ENCODE assay signal across 8 mouse cellular contexts in genomic region chr15:79683707-79684465, GRCm38 (mm10). TPM values are rescaled to one million over a fixed set of nuclear protein-coding genes. Genes with fewer than 3 reads are reported as not detected.
DNase-seq lines count a peak whose midpoint lies in the region; ATAC-seq lines count a peak whose summit lies in the region.

No protein-coding gene starts in this region.

- H3K4me1 ChIP-seq in intestine, embryonic 15.5 days (replicated peaks) = peaks cover 43% of the 10 kb centered on the region
- peaks cover 41% of the 10 kb centered on the region for H3K4me1 ChIP-seq in neural tube, embryonic 14.5 days (ENCODE audit: control insufficient read depth, insufficient read depth, low read length)

- H3K27me3 ChIP-seq in intestine, embryonic 15.5 days (replicated peaks) = no peaks in the 10 kb centered on the region
- H3K27me3 ChIP-seq in neural tube, embryonic 14.5 days (ENCODE audit: control insufficient read depth, insufficient read depth, low read length) = no peaks in the 10 kb centered on the region

- no peak overlapping the region for H3K4me3 ChIP-seq in intestine, embryonic 15.5 days (replicated peaks)
- peak overlapping the region; percentile 13; the same call in 1 of the 2 replicates for H3K4me3 ChIP-seq in neural tube, embryonic 14.5 days (ENCODE audit: low read depth, low read length)

- DNase-seq in adrenal gland, adult 2 months = peak; percentile 66
- no peak for DNase-seq in adrenal gland, adult 8-10 months
- DNase-seq in right cerebral cortex, adult 2 months (ENCODE audit: low spot score in 2 of 2) = peak; percentile 67
- DNase-seq in right cerebral cortex, postnatal 14 days = no peak
- DNase-seq in cerebellum, adult 11-12 months = no peak
- DNase-seq in cerebellum, adult 18-20 months = no peak

- no peaks in the 10 kb centered on the region for H3K9me3 ChIP-seq in intestine, embryonic 15.5 days
- H3K9me3 ChIP-seq in neural tube, embryonic 14.5 days (ENCODE audit: control insufficient read depth, low read length) = no peaks in the 10 kb centered on the region

- no peak overlapping the region for H3K27ac ChIP-seq in intestine, embryonic 15.5 days
- H3K27ac ChIP-seq in neural tube, embryonic 14.5 days (ENCODE audit: low read depth, low read length) = no peak overlapping the region

- WGBS in intestine, embryonic 15.5 days = 55% methylated on average over 19 of the region's 19 CpGs
- 80% methylated on average over 19 of the region's 19 CpGs for WGBS in neural tube, embryonic 14.5 days

- 0 out of 2 replicates have a peak, but pooled peaks cover 3% of the 10 kb centered on the region for H3K36me3 ChIP-seq in intestine, embryonic 15.5 days
- no peaks in the 10 kb centered on the region for H3K36me3 ChIP-seq in neural tube, embryonic 14.5 days (ENCODE audit: control insufficient read depth, insufficient read depth, low read length)

- no peak overlapping the region for H3K9ac ChIP-seq in intestine, embryonic 15.5 days
- 0 out of 2 replicates have a peak overlapping the region, but pooled peaks have one; percentile 2 for H3K9ac ChIP-seq in neural tube, embryonic 14.5 days (replicated peaks; ENCODE audit: low read depth, low read length)

- H3K4me2 ChIP-seq in intestine, embryonic 15.5 days (replicated peaks) = peak overlapping the region; percentile 75
- H3K4me2 ChIP-seq in neural tube, embryonic 14.5 days (ENCODE audit: low read depth, low read length) = peak overlapping the region; percentile 71

- ATAC-seq in intestine, embryonic 15.5 days = no peak
- no peak for ATAC-seq in neural tube, embryonic 14.5 days (ENCODE audit: low read depth)

RNA-seq across cellular contexts. Expression of gene Josd1, which starts 3.8 kb away (rescaled TPM):
- 10 to 100 TPM; 29.1 to 30.1 TPM for total RNA-seq in adrenal gland, adult 2 months (2021)
- 33.8 and 38.2 TPM in 2 replicates for polyA plus RNA-seq in adrenal gland, adult 2 months (2012; rRNA removed)
- total RNA-seq in adrenal gland, adult 8-10 months (2022) = 10 to 100 TPM; 22.8 to 30.3 (median 25.0) TPM
- polyA plus RNA-seq in intestine, embryonic 15.5 days (2015; fragmentation: Nextera tagmentation; extraction: Ambion mirVana) = 18.7 and 19.4 TPM in 2 replicates
- 16.0 and 18.3 TPM in 2 replicates for polyA plus RNA-seq in neural tube, embryonic 14.5 days (2014; fragmentation: Nextera tagmentation; extraction: Ambion mirVana)

RNA-seq across cellular contexts. Expression of gene Gtpbp1, which starts 6.8 kb away (rescaled TPM):
- 10 to 100 TPM; 29.2 to 32.5 TPM for total RNA-seq in adrenal gland, adult 2 months (2021)
- polyA plus RNA-seq in adrenal gland, adult 2 months (2012; rRNA removed) = 26.4 and 29.8 TPM in 2 replicates
- total RNA-seq in adrenal gland, adult 8-10 months (2022) = 10 to 100 TPM; 27.2 to 43.1 (median 32.1) TPM
- 27.4 and 29.9 TPM in 2 replicates for polyA plus RNA-seq in intestine, embryonic 15.5 days (2015; fragmentation: Nextera tagmentation; extraction: Ambion mirVana)
- 37.5 and 41.2 TPM in 2 replicates for polyA plus RNA-seq in neural tube, embryonic 14.5 days (2014; fragmentation: Nextera tagmentation; extraction: Ambion mirVana)

RNA-seq across cellular contexts. Expression of gene Tomm22, which starts 13.2 kb away (rescaled TPM):
- 100 to 1,000 TPM in 1 of 2 experiments, 10 to 100 TPM in 1; 93.3 to 114 TPM for total RNA-seq in adrenal gland, adult 2 months (2021)
- polyA plus RNA-seq in adrenal gland, adult 2 months (2012; rRNA removed) = 11.0 and 13.7 TPM in 2 replicates
- 100 to 1,000 TPM in 2 of 4 experiments, 10 to 100 TPM in 2; 95.5 to 120 (median 105) TPM for total RNA-seq in adrenal gland, adult 8-10 months (2022)
- polyA plus RNA-seq in intestine, embryonic 15.5 days (2015; fragmentation: Nextera tagmentation; extraction: Ambion mirVana) = 261 and 272 TPM in 2 replicates
- 253 TPM in 2 replicates for polyA plus RNA-seq in neural tube, embryonic 14.5 days (2014; fragmentation: Nextera tagmentation; extraction: Ambion mirVana)

RNA-seq across cellular contexts. Expression of gene Cby1, which starts 24.9 kb away (rescaled TPM):
- total RNA-seq in adrenal gland, adult 2 months (2021) = 10 to 100 TPM; 14.0 to 26.9 TPM
- polyA plus RNA-seq in adrenal gland, adult 2 months (2012; rRNA removed) = 6.9 and 13.2 TPM in 2 replicates
- total RNA-seq in adrenal gland, adult 8-10 months (2022) = 10 to 100 TPM; 21.7 to 31.1 (median 24.9) TPM
- 37.6 and 39.0 TPM in 2 replicates for polyA plus RNA-seq in intestine, embryonic 15.5 days (2015; fragmentation: Nextera tagmentation; extraction: Ambion mirVana)
- 78.0 and 85.6 TPM in 2 replicates for polyA plus RNA-seq in neural tube, embryonic 14.5 days (2014; fragmentation: Nextera tagmentation; extraction: Ambion mirVana)

RNA-seq across cellular contexts. Expression of gene Fam227a, which starts 25.1 kb away (rescaled TPM):
- 1 to 10 TPM; 1.3 to 1.6 TPM for total RNA-seq in adrenal gland, adult 2 months (2021)
- 0.43 and 0.61 TPM in 2 replicates for polyA plus RNA-seq in adrenal gland, adult 2 months (2012; rRNA removed)
- 1 to 10 TPM; 2.8 to 6.2 (median 4.4) TPM for total RNA-seq in adrenal gland, adult 8-10 months (2022)
- polyA plus RNA-seq in intestine, embryonic 15.5 days (2015; fragmentation: Nextera tagmentation; extraction: Ambion mirVana) = 0.74 and 0.90 TPM in 2 replicates
- polyA plus RNA-seq in neural tube, embryonic 14.5 days (2014; fragmentation: Nextera tagmentation; extraction: Ambion mirVana) = 6.1 and 7.8 TPM in 2 replicates

Comparison
In these comparisons a context has a peak if more than half of its experiments do, and no peak if none do; other contexts are left out.
1. DNase-seq: peak in adrenal gland, adult 2 months (single experiment) and right cerebral cortex, adult 2 months (2 of 2); none in adrenal gland, adult 8-10 months (single experiment), right cerebral cortex, postnatal 14 days (single experiment), cerebellum, adult 11-12 months (single experiment) and cerebellum, adult 18-20 months (0 of 2).
2. RNA of gene Tomm22, which starts 13.2 kb away (polyA plus RNA-seq): 261 to 272 TPM in intestine, embryonic 15.5 days and 253 TPM in neural tube, embryonic 14.5 days; 11.0 to 13.7 TPM in adrenal gland, adult 2 months; every median in the first group is over 10 times any median in the second.